Comparison of ENCODE assay signal across 24 mouse cellular contexts in genomic region chr12:8954161-8954561, GRCm38 (mm10). TPM values are rescaled to one million over a fixed set of nuclear protein-coding genes. Genes with fewer than 3 reads are reported as not detected.
A peak's percentile ranks its signal among the peaks of the same experiment; 100 is the strongest.
DNase-seq lines count a peak whose midpoint lies in the region; ATAC-seq lines count a peak whose summit lies in the region.
"Had no signal": no experiment of that assay in that cellular context is flagged by ENCODE, and none has a peak within 500 bp of the region (broad histone marks: within the 10 kb centered on the region; RNA-seq: fewer than 3 reads in every experiment).

No protein-coding gene starts in this region.

- no peak overlapping the region for H3K4me2 ChIP-seq in hindbrain, embryonic 12.5 days (replicated peaks)
- H3K4me2 ChIP-seq in hindbrain, embryonic 14.5 days (replicated peaks), result no peak overlapping the region
- H3K4me2 ChIP-seq: heart, embryonic 15.5 days; stomach, embryonic 15.5 days had no signal

- no peak overlapping the region for H3K9ac ChIP-seq in hindbrain, embryonic 12.5 days
- no peak overlapping the region for H3K9ac ChIP-seq in hindbrain, embryonic 14.5 days
- H3K9ac ChIP-seq: heart, embryonic 15.5 days; stomach, embryonic 15.5 days had no signal

- no peaks in the 10 kb centered on the region for H3K4me1 ChIP-seq in hindbrain, embryonic 12.5 days
- H3K4me1 ChIP-seq in hindbrain, embryonic 14.5 days (replicated peaks; ENCODE audit: control insufficient read depth, insufficient read depth, low read length), result no peaks in the 10 kb centered on the region
- H3K4me1 ChIP-seq: heart, embryonic 15.5 days; stomach, embryonic 15.5 days had no signal

- H3K9me3 ChIP-seq in hindbrain, embryonic 12.5 days (replicated peaks), result no peaks in the 10 kb centered on the region
- H3K9me3 ChIP-seq in hindbrain, embryonic 14.5 days (ENCODE audit: control insufficient read depth, low read length), result no peaks in the 10 kb centered on the region
- H3K9me3 ChIP-seq: heart, embryonic 15.5 days; stomach, embryonic 15.5 days had no signal

- no peaks in the 10 kb centered on the region for H3K36me3 ChIP-seq in hindbrain, embryonic 12.5 days
- H3K36me3 ChIP-seq in hindbrain, embryonic 14.5 days (replicated peaks; ENCODE audit: control insufficient read depth, insufficient read depth), result no peaks in the 10 kb centered on the region
- H3K36me3 ChIP-seq: heart, embryonic 15.5 days; stomach, embryonic 15.5 days had no signal

- H3K27me3 ChIP-seq in hindbrain, embryonic 12.5 days, result no peaks in the 10 kb centered on the region; the same call in 1 of the 2 replicates
- H3K27me3 ChIP-seq in hindbrain, embryonic 14.5 days (ENCODE audit: control insufficient read depth, insufficient read depth, low read length), result no peaks in the 10 kb centered on the region
- H3K27me3 ChIP-seq: CH12.LX; heart, embryonic 15.5 days; stomach, embryonic 15.5 days had no signal

- no peak for ATAC-seq in hindbrain, embryonic 12.5 days (ENCODE audit: low FRiP score)
- ATAC-seq in hindbrain, embryonic 14.5 days (ENCODE audit: low FRiP score), result no peak
- no peak for ATAC-seq in megakaryocyte progenitor cell, adult 5-6 weeks (replicated peaks; ENCODE audit: poor library complexity)
- ATAC-seq: forebrain, embryonic 14.5 days; midbrain, embryonic 16.5 days had no signal

- no peak for DNase-seq in hindbrain, embryonic 14.5 days (ENCODE audit: low spot score)
- peak; percentile 59 to 84 for DNase-seq in lung, adult 18-20 months
- peak; percentile 45 for DNase-seq in lung, postnatal 14 days
- no peak for DNase-seq in urinary bladder, adult 18-20 months (ENCODE audit: low spot score in 2 of 2)
- DNase-seq in urinary bladder, postnatal 25 days (ENCODE audit: low spot score), result no peak
- DNase-seq: adrenal gland, postnatal 36 days; cerebellum, adult 11-12 months; cerebellum, postnatal 14 days; gastrocnemius, postnatal 25 days; kidney, adult 11 months; kidney, postnatal 14 days; liver; retina, postnatal 1 day had no signal

- 0 out of 2 replicates have a peak overlapping the region, but pooled peaks have one; percentile 23 for H3K27ac ChIP-seq in hindbrain, embryonic 12.5 days
- no peak overlapping the region for H3K27ac ChIP-seq in hindbrain, embryonic 14.5 days
- H3K27ac ChIP-seq: heart, embryonic 15.5 days; layer of hippocampus, adult 2 months; stomach, embryonic 15.5 days had no signal

- 45% methylated on average over 9 of the region's 9 CpGs for WGBS in hindbrain, embryonic 12.5 days
- WGBS in hindbrain, embryonic 14.5 days, result 39% methylated on average over 9 of the region's 9 CpGs

- H3K4me3 ChIP-seq in hindbrain, embryonic 12.5 days, result no peak overlapping the region
- no peak overlapping the region for H3K4me3 ChIP-seq in hindbrain, embryonic 14.5 days (replicated peaks; ENCODE audit: low read length)
- H3K4me3 ChIP-seq: heart, embryonic 15.5 days; layer of hippocampus, adult 2 months; stomach, embryonic 15.5 days had no signal

RNA-seq across cellular contexts. Expression of gene Matn3, which starts 6.4 kb away (rescaled TPM):
- 1.6 and 5.9 TPM in 2 replicates for polyA plus RNA-seq in hindbrain, embryonic 12.5 days (2016; fragmentation: Nextera tagmentation; extraction: Ambion mirVana)
- polyA plus RNA-seq in hindbrain, embryonic 14.5 days (2014; fragmentation: Nextera tagmentation; extraction: Ambion mirVana), result 0.15 and 0.17 TPM in 2 replicates
- not detected in 2 replicates for total RNA-seq in megakaryocyte progenitor cell, adult 5-6 weeks (2015)
- not detected in 2 replicates for total RNA-seq in megakaryocyte progenitor cell, adult 5-6 weeks (2017)
- total RNA-seq: adrenal gland, postnatal 36 days; CH12.LX; heart, adult 8-10 months; hematopoietic stem cell, adult 5-6 weeks; layer of hippocampus, adult 2 months; MEL had no signal

RNA-seq across cellular contexts. Expression of gene Wdr35, which starts 19.5 kb away (rescaled TPM):
- 26.1 and 26.4 TPM in 2 replicates for polyA plus RNA-seq in hindbrain, embryonic 12.5 days (2016; fragmentation: Nextera tagmentation; extraction: Ambion mirVana)
- polyA plus RNA-seq in hindbrain, embryonic 14.5 days (2014; fragmentation: Nextera tagmentation; extraction: Ambion mirVana), result 22.4 and 26.1 TPM in 2 replicates
- 1.3 and 1.8 TPM in 2 replicates for total RNA-seq in megakaryocyte progenitor cell, adult 5-6 weeks (2015)
- 0.79 and 3.8 TPM in 2 replicates for total RNA-seq in megakaryocyte progenitor cell, adult 5-6 weeks (2017)

RNA-seq across cellular contexts. Expression of gene Laptm4a, which starts 32.7 kb away (rescaled TPM):
- 222 and 249 TPM in 2 replicates for polyA plus RNA-seq in hindbrain, embryonic 12.5 days (2016; fragmentation: Nextera tagmentation; extraction: Ambion mirVana)
- polyA plus RNA-seq in hindbrain, embryonic 14.5 days (2014; fragmentation: Nextera tagmentation; extraction: Ambion mirVana), result 173 and 189 TPM in 2 replicates
- 73.2 and 76.6 TPM in 2 replicates for total RNA-seq in megakaryocyte progenitor cell, adult 5-6 weeks (2015)
- 111 and 119 TPM in 2 replicates for total RNA-seq in megakaryocyte progenitor cell, adult 5-6 weeks (2017)

Comparison
In these comparisons a context has a peak if more than half of its experiments do, and no peak if none do; other contexts are left out.
1. DNase-seq: peak in lung, adult 18-20 months (2 of 2) and lung, postnatal 14 days (single experiment); none in hindbrain, embryonic 14.5 days (single experiment), urinary bladder, adult 18-20 months (0 of 2) and urinary bladder, postnatal 25 days (single experiment).